Mouse (Mus musculus): ENCODE data around the gene Rgs8.

- TF ChIP-seq POLR2A (IDR thresholded peaks at IDR 0.05; ENCODE audit: borderline replicate concordance, control insufficient read depth, low read depth, low read length) (no peak), CTCF (IDR thresholded peaks at IDR 0.05; ENCODE audit: control insufficient read depth, insufficient read depth, low read length) (no peak)
Observed at GRCm38 (mm10) chr1:153632686-153633085, 20.1 kb upstream of the Rgs8 start.
